Mouse (Mus musculus) thymus, postnatal 0 days (tissue): ENCODE results near the gene Ppib. TPM values are rescaled to one million over a fixed set of nuclear protein-coding genes. Genes with fewer than 3 reads are reported as not detected.

Source experiments
- DNase-seq: peaks from one replicate; pipeline ENCODE4 v3.0.0-alpha.2; 2015; ENCODE audit warnings: low spot score
- polyA plus RNA-seq: library from polyadenylated mRNA; unstranded; fragments of >200 nt; fragmentation: Nextera tagmentation; extraction: Ambion mirVana; gene quantifications from 2 replicates; pipeline ENCODE4 v1.2.1, GENCODE M21; 2015

Ppib gene
- polyA plus RNA-seq, 1 experiment from 2014 or later = 344 TPM

DNA sequence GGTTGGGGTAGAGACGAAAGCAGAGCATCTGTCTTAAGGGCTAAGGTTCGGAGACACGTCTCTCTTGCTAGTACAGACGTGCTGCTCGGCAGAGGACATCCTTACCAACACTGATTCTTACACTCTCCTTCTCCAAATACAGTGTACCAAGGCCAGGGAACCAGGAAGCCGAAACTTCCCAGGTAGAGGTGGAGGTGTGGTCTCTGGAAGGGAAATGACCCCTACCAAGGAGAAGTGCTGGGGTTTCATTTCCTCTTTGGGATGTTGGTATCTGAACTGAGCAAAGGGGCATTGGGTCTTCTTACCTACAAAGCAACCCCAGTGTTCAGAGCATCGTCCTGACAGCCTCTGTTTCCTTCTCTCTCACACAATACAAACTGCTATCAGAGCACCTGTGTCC lies 12.7 kb downstream of the Ppib start:
- DNase-seq = no peak

DNA sequence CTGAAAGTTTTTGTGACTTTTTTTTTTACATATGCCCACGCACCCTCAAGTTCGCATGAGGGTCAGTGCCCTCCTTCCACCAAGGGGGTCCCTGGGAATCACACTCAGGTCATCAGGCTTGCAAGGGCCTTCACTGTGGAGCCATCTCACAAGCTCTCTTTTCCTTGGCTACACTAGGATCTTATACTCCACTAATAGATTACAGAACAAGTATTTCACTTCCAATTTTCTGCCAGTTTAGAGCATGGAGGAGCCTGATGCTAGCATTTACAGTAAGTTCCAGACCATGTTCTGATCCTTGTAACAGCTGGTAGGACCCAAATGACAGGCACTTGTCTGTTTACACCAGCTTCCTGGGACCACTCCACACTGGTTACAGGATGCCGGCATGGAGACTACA lies 18.1 kb downstream of the Ppib start:
- DNase-seq = no peak

DNA sequence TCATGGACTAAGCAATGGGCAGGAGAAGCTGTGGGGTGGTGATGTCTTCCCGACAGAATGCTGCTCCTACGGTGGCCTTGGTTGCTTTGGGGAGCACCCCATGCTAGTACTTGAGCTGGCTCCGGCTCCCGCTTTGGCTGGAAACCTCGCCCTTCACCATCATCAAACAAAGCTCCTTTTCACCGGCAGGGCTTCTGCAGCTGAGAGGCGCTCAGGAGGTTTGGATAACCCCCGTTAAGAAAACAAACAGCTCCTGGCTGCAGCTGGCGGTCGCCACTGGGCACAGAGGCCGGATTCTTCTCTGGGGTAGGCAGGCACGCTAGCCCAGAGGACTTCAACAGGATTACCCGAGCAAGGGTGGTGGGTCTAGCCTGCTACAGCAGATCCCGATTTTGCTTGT lies 18.5 kb downstream of the Ppib start:
- no peak for DNase-seq

DNA sequence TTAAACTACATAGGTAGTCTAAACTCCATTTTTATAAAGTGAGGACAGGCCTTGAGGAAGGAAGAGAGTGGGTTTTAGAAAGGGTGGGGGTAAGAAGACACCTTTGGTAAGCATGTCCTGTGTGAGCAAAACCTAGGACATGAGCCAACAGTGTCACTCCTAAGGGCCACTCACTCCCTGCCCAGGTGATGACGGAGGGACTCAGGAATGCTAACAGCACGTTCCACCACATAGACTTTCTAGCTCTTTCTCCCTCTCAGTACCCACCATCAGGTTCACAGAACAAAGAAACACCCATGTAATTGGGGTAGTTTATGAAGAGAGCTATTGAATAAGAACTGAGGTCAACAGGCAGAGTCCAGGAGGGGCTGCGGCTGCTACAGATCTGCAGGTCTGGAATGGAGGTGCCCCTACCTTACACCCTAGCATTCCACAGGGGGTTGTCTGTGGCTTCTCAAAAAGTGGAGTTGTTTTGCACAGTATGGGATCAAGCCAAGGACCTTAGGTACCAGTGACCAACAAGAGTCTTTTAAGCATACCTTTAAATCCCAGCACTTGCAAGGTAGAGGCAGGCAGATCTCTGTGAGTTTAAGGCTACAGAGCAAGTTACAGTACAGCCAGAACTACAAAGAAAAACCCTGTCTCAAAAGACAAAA lies 20.9 kb downstream of the Ppib start:
- no peak for DNase-seq

DNA sequence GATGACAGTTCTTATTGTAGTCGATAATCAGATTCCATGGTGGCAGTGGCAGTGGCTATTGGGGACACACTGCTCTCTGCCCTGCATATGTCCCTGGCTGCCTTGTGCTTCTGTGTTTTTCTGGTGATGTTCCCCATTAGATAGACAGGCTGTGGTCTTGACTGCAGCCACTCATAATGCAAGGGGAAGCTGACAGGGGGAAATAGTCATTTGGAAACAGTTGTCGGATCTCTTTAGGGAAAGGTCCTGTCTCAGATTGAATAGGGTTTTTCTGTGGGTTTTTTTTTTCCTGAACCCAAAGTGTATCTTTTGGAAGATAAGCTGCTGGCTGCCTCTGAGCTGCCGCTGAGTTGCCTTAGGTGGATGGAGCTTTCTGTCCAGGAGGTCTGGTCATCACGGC lies 22.0 kb downstream of the Ppib start:
- no peak for DNase-seq

DNA sequence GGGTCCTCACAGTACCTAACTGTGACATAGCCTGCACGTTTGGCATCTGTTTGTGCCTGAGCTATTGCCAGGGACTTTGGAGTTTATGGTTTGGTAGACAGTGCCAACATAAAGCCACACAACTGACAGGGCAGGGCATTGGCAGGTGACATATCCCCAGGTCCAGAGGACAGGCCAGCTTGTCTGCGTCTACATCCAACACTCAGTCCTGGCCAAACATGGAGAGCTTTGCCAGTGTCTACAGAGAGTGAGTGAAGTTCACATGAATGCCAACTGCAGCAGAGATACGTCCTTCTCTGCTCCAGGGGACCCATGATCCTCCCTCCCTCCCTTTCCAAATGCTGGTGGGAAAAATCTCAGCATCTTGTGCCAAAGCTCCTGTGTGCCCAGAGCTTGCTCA lies 24.1 kb downstream of the Ppib start:
- no peak for DNase-seq

DNA sequence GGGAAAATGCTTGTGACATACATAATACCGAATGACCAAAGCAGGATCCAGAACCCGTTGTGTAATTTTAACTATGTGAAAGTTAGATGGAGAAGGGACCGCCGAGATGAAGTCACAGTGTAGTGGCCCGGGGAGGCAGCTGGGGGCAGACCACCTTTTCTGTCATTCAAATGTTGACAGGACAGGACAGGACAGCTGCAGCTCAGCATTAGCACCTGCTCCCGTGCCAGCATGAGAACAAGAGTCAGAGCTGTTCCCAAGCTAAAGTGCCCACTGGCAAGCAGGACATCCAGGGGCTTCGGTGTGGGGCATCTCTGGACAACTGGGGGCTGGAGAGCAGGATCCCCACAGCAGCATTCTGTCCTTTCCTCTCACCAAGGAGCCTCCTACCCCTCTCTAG lies 27.0 kb downstream of the Ppib start:
- DNase-seq = no peak

DNA sequence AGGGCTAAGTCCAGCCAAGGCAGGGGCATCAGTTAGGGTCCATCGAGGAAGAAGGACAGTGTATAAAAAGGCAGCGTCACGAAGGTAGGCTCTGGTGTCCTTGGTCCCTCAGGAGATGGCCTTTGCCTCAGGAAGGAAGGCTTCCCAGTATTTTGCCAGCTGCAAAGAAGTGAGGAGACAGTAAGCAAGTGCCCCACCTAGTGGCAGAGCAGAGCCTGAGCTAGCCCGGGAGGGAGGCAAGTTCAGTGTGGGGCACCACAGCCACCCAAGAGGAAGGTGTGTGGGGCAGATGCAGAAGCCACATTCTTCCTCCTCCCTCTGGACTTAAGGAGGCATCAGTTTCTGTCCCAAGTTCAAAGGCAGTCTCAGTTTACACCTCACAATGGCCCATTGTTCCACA lies 28.4 kb downstream of the Ppib start:
- peak; percentile 40 for DNase-seq

DNA sequence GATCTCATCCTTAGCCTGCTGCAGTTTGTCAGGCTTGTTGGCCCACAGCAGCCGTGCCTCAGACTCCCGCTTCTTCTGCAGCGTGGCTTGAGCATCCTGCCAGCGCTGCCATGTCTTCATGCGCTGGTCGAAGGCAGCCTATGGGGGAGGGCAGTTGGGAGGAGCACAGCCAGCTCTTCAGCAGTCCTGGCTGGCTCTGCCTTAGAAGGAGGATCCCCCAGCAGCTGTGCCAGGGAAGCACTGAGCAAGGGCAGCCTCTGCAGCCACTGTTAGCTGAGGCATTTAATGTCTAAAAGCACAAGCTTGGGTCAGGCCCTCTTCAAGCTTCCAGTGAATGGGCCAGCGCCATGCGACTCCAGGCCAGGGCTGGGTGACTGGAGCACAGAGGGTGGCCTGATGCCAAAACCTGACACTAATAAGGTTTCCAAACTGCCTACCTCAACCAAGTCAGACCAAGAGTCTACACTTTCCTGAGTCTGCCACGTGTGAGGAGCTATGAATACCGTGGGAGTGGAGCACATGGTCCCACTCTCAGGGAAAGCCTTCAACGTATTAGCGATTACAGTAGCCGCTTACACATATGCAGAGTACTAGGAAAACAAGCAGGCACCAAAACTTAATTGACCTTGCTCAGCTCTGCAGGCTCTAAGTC lies 30.7 kb downstream of the Ppib start:
- no peak for DNase-seq

DNA sequence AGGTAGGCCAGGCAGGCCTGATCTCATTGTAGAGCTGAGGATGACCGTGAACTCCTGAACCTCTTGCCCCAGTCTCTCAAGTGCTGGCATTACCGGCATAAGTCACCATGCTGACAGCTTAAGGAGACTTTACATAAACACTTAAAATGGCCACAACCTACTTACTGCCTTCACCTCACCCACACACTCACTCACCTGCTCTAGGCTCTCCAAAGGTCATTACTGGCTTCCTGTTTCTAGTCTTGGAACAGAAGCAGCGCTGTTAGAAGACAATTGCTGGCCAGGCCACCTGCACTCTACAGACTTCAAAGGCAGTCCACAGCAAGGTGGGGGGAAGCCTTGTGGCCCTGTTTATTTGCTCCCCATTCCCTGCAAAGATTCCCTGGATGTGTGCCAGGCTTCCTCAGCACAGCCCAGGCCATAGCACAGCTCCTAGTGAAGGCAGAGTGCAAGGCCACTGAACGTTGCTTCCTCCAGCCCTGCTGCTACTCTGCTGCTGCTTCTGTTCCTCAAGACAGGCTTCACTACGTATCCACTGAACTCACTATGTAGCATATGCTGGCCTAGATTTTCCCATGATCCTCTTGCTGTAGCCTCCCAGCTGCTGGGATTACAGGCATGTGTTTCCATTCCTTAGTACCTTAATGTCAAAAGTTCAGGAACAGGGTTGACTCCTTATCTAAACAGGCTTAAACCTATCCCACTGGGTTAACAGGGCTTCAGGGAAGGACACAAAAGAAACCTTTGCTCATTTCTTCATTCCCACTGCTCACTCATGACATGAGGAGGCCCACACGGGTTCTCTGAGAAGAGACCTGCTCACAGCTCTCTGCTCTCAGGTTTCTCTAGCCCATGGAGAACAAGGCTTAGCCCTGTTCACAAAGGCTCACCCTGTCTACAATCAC lies 31.6 kb downstream of the Ppib start:
- DNase-seq = no peak

DNA sequence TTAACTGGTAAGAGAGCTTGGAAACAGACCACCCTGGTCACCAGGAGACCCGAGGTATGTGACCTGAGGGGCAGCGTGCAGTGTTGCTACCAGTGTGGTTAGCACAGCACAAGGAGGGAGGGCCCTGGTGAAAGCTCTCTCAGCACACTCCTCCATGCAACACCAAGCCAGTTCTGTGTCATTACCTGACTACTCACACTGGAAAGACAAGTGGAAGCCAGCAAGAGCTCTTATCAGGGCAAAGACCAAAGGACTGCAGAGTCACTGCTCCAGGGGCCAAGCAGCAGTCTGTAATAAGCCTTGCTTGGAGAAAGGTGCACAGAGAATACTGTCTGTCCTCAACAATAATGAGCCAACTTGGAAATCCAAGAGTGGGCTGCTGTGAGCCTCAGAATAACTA lies 32.6 kb downstream of the Ppib start:
- no peak for DNase-seq

DNA sequence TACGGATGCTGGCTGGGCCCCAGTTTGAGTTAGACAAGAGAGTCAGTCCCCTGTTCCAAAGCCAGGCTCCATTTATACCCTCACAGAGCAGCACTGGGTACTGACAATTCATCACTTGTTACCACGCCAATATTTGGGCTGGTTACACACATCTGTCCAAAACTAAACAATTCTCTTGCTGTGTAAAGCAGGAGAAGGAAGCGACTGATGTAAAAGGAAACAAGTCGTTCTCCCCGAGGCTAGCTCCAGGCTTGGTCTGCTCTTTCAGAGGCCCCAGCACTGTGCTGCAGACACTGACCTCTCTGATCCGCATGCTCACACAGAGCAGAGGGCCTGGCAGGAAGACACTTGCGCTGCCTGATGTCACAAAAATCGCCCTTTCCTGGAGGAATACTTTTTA lies 41.6 kb downstream of the Ppib start:
- no peak for DNase-seq

DNA sequence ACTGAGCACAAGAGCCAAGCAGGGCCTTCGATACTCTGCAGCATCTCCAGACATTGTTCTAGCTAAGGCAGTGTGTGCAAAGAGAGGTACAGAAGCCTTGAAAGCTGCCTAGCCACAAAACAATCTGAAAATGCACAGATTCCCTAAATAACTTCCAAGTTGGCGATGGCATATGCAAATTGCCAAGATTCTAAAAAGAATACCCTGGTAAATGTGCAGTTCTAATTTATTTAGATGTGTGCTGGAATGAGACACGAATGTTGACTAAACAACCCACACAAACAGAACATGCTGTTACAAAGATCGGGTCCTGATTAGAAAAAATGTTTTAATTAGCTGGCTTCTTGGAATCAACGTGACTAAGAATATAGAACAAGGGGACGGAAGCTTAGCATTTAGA lies 42.6 kb downstream of the Ppib start:
- DNase-seq = no peak

DNA sequence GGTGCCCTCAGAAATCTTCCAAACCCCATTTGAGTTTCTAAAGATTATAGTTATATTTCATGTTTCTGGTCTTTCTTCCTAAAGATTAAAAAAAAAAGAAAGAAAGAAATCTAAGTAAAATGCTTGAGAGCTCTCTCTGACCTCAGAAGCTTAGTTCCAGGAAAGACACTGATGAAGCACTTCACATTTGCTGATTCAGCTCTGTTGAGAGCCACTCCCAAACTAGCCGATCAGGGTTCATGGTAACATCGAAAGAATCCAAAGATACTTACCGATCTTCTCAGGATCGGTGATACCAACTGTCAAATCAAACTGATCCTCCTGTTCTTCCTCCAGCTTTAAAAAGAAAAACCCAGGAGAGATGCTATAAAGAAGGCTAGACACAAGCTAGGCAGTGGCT lies 44.6 kb downstream of the Ppib start:
- DNase-seq = no peak

DNA sequence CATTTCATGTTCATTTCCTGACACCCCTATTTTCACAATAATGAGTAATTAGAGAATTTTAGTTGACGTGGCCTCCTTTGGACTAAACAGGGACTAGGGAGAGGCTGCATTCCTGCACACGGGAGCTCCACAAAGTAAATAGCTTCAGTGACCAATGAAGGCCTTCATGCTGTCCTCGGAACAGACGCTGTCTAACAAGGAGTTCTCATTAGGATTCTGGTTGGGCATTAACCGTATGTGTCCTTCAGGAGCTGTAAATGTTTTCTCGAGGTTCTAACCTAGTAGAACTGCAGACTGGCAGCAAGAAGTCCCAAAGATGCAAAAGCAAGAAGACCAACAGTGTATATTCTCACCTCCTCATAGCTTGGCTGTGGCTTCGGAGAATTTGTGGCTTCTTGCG lies 45.1 kb downstream of the Ppib start:
- DNase-seq = no peak

DNA sequence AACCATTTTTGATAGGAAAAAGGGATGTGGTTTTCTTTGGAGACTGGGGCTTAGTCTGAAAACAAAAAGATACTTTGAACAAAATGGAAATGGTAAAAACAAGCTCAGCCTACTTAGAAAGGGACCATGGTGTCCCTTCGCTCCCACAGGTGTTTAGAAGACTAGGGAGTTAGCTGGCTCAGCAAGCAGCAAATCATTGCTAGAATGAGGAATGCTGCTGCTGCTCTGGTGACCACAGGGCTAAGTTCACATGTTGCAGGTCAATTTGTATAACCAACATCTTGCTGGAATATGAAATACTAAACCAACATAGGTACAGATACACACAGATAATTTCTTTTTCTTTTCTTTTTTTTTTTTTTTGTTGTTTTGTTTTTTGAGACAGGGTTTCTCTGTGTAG lies 49.6 kb downstream of the Ppib start:
- DNase-seq = no peak

DNA sequence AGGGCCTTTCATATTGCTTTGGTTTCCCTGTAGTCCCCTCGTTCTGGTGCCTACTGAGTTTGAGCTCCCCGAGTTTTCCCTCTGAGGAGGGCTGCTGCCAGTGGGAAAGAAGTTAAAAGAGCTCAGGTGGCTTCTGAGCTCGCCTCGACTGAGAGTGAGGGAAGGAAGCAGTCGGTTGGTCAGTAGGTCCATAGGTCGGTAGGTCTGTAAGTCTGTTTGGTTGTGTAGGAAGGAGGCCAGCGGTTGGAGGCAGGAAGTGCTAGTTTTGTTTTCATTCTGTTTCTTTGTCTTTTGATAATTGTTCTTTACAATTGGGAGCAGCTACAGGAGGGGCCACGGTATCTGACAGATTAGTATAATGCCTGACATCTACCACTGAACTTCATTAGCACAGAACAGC lies 50.1 kb downstream of the Ppib start:
- no peak for DNase-seq

DNA sequence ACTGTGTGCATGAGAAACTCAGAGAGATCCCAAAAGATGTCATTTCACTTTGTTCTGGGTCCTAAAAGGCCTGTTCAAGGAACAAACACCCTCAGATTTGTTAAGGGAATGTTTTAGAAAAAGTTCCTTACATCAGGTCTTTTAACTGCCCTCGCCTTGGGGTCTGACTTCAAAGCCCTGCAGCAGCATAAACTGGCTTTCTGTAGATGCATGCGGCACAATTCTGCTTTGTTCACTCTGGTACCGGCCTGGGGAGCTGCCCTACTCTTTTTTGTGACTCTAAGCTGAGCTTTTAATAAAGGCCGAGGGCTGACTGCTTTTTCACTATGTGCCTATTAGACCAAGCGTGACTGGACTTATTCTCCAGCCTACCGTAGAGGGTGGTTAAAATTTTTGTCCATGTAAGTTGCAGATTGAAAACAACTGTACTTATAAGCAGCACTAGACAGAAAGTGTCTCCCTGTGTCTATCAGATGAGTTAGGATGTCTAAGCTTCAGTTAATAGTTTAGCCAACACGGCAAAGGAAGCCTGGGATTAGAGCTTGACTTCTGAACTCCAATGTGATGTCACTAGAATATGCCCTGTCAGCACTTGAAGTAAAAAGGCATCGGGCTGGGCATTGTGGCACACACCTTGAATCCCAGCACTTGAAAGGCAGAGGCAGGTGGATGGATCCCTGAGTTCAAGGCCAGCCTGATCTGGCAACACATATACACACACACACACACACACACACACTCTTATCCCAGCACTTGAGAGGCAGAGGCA lies 50.8 kb downstream of the Ppib start:
- DNase-seq = no peak

DNA sequence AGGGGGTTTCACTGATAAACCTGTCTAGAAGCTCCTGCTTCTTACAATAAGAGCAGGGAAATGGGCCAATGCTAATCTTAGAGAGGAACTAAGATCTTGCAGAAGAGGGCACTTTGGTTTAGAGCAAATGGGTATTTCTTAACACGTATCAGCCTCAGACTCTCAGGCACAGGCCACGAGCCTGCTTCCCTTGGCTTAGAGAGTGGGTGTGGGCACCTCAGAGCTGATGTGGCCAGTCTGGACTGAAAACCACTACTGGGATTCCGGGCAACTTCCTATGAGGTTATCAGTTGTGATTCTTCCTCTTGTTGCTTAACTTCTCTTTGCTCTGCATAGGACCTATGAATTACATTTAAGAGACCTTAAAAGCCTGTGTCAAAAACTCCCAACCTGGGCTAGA lies 54.3 kb downstream of the Ppib start:
- no peak for DNase-seq
